Comparison of ENCODE assay signal across 16 mouse cellular contexts in genomic region chr1:38688216-38688615, GRCm38 (mm10).
"Had no signal": no experiment of that assay in that cellular context is flagged by ENCODE, and none has a peak within 500 bp of the region (broad histone marks: within the 10 kb centered on the region; RNA-seq: fewer than 3 reads in every experiment).

No protein-coding gene starts in this region.

- H3K9me3 ChIP-seq: liver, embryonic 12.5 days; midbrain, embryonic 12.5 days; neural tube, embryonic 13.5 days; stomach, embryonic 15.5 days had no signal

- H3K36me3 ChIP-seq: liver, embryonic 12.5 days; midbrain, embryonic 12.5 days; neural tube, embryonic 13.5 days; stomach, embryonic 15.5 days had no signal

- H3K4me2 ChIP-seq: liver, embryonic 12.5 days; lung, embryonic 14.5 days; midbrain, embryonic 12.5 days; neural tube, embryonic 13.5 days; stomach, embryonic 15.5 days had no signal

- H3K27me3 ChIP-seq: liver, embryonic 12.5 days; midbrain, embryonic 12.5 days; neural tube, embryonic 13.5 days; stomach, embryonic 15.5 days had no signal

- DNase-seq: kidney, adult 9 months; kidney, postnatal 36 days; left cerebral cortex, postnatal 4 days; lung, embryonic 14.5 days; lung, postnatal 14 days; retina, postnatal 1 day; right cerebral cortex, postnatal 4 days; spleen, adult 18-20 months; thymus, postnatal 36 days had no signal

- H3K27ac ChIP-seq: kidney, postnatal 0 days; layer of hippocampus, adult 2 months; liver, embryonic 12.5 days; midbrain, embryonic 12.5 days; neural tube, embryonic 13.5 days; stomach, embryonic 15.5 days had no signal

- H3K9ac ChIP-seq: liver, embryonic 12.5 days; lung, embryonic 14.5 days; midbrain, embryonic 12.5 days; neural tube, embryonic 13.5 days; stomach, embryonic 15.5 days had no signal

- H3K4me3 ChIP-seq: layer of hippocampus, adult 2 months; liver, embryonic 12.5 days; midbrain, embryonic 12.5 days; neural tube, embryonic 13.5 days; stomach, embryonic 15.5 days had no signal

- ATAC-seq: liver, embryonic 12.5 days; midbrain, embryonic 16.5 days had no signal

- H3K4me1 ChIP-seq: liver, embryonic 12.5 days; midbrain, embryonic 12.5 days; neural tube, embryonic 13.5 days; stomach, embryonic 15.5 days had no signal
